Mouse (Mus musculus) limb, embryonic 10.5 days (tissue): ENCODE data around the gene Anapc16. TPM values are rescaled to one million over a fixed set of nuclear protein-coding genes. Genes with fewer than 3 reads are reported as not detected.
A peak's percentile ranks its signal among the peaks of the same experiment; 100 is the strongest.

Experiments used
- DNase-seq: peaks from one replicate; pipeline ENCODE4 v3.0.0-alpha.2; 2017; ENCODE audit warnings: low spot score
- H3K27ac ChIP-seq: fragments of 300-500 bp; sonication (generic); 2 replicates; pipeline ENCODE4 v1.5.1; 2016; ENCODE audit warnings: mild to moderate bottlenecking
- H3K27me3 ChIP-seq: fragments of 300-500 bp; sonication (generic); 2 replicates; pipeline ENCODE4 v1.6.1; 2016; ENCODE audit warnings: low read depth, mild to moderate bottlenecking; ENCODE audit not compliant: poor library complexity, severe bottlenecking
- H3K36me3 ChIP-seq: fragments of 300-500 bp; sonication (generic); 2 replicates; pipeline ENCODE4 v1.6.1; 2016; ENCODE audit warnings: mild to moderate bottlenecking, moderate library complexity
- H3K4me1 ChIP-seq: fragments of 300-500 bp; sonication (generic); 2 replicates; pipeline ENCODE4 v1.6.1; 2016
- H3K4me3 ChIP-seq: fragments of 300-500 bp; sonication (generic); 2 replicates; pipeline ENCODE4 v1.5.1; 2016; ENCODE audit warnings: mild to moderate bottlenecking, moderate library complexity
- H3K9me3 ChIP-seq: fragments of 300-500 bp; sonication (generic); replicated peaks from 2 replicates; pipeline ENCODE4 v1.6.1; 2016; ENCODE audit warnings: mild to moderate bottlenecking
- WGBS: fragments of 180-500 bp; shearing (Covaris S2); methylation state at CpG from one replicate; pipeline ENCODE4 v1.1.7; 2016; 5-methylcytosine and 5-hydroxymethylcytosine counted together
- polyA plus RNA-seq: library from polyadenylated mRNA; unstranded; fragments of >200 nt; fragmentation: Nextera tagmentation; extraction: Ambion mirVana; gene quantifications from 2 replicates; pipeline ENCODE4 v1.2.1, GENCODE M21; 2016

Gene Anapc16
- polyA plus RNA-seq, 1 experiment from 2014 or later: 111 TPM

- WGBS: 92% methylated on average over 5 of the region's 5 CpGs
- Histone ChIP-seq H3K4me3 (no peak overlapping the region), H3K9me3 (no peaks in the 10 kb centered on the region), H3K27me3 (no peaks in the 10 kb centered on the region), H3K36me3 (no peaks in the 10 kb centered on the region), H3K27ac (peak overlapping the region; percentile 5; the same call in 1 of the 2 replicates), H3K4me1 (peaks cover 55% of the 10 kb centered on the region)
- DNase-seq: no peak
Observed at GRCm38 (mm10) chr10:59977715-59978343, 25.1 kb downstream of the Anapc16 start.

DNA sequence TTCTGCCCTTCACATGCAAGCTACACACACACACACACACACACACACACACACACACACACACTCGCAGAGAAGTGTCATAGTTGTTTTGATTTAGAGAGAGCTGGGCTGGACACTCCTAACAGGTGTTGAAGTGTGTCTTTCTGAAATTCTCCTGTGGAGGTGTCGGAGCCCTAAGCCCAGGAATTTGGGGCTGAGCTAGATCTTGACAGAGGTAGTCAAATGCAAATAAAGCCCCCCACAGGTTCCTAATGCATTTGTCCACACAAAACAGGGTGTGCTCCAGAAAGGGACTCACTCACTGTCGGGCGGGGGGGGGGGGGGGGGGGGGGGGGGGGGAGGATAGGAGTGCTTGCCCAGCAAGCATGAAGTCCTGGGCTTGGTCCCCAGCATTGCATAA lies 25.8 kb downstream of the Anapc16 start:
- Histone ChIP-seq H3K36me3 (no peaks in the 10 kb centered on the region), H3K9me3 (no peaks in the 10 kb centered on the region), H3K4me1 (peaks cover 55% of the 10 kb centered on the region), H3K27ac (no peak overlapping the region), H3K27me3 (no peaks in the 10 kb centered on the region), H3K4me3 (no peak overlapping the region)
- WGBS: 67% methylated on average over 2 of the region's 4 CpGs
- DNase-seq: no peak

DNA sequence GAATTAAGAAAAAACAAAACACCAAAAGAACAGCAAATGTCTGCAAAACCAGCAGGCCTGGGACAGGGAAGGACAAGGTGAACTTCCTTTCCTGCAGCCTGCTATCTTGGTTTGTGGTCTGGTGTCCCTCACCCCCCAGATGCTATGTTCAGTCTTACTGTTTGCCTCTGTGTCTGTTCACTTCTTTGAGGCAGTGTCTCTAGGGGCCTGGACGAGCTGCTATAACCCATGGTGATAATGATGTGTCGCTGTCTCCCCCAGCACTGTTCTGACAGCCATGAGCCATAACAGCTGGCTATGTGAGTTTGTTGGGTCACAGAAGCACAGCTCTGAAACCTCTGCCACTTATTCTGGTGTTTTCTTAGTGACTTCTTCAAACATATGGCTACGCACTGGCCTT lies 28.1 kb downstream of the Anapc16 start:
- H3K27me3 ChIP-seq: no peaks in the 10 kb centered on the region
- H3K27ac ChIP-seq: peak overlapping the region; percentile 89
- peaks cover 62% of the 10 kb centered on the region for H3K4me1 ChIP-seq
- DNase-seq: no peak
- no peaks in the 10 kb centered on the region for H3K36me3 ChIP-seq
- no peaks in the 10 kb centered on the region for H3K9me3 ChIP-seq
- 51% methylated on average over 3 of the region's 3 CpGs for WGBS
- H3K4me3 ChIP-seq: peak overlapping the region; percentile 25; the same call in 1 of the 2 replicates

DNA sequence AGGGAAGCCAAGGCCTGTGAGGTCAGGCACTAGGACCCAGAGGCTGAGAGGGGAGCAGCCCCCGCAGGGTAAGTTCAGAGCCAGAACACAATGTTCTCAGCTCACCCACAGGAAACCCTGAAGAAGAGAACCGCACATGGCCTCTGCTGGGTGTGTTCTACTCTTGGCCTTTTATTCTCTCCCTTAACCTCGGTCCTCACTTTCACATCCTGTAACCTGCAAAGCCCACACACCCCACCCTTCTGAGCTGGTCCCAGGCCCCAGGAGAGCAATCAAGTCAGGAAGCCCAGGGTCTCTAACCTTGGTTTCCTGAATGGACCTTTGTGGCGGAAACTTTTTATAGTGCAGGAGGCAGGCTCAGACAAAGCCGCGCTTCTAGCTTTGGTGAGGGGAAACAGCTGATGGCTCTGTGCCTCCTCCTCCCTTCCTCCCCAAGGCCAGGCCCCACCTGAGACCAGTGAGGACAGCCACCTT lies 28.7 kb downstream of the Anapc16 start:
- Histone ChIP-seq H3K9me3 (no peaks in the 10 kb centered on the region), H3K27me3 (no peaks in the 10 kb centered on the region), H3K27ac (peak overlapping the region; percentile 89), H3K36me3 (no peaks in the 10 kb centered on the region), H3K4me3 (peak overlapping the region; percentile 25), H3K4me1 (peaks cover 63% of the 10 kb centered on the region)
- WGBS: 8% methylated on average over 6 of the region's 6 CpGs
- peak; percentile 68 for DNase-seq

DNA sequence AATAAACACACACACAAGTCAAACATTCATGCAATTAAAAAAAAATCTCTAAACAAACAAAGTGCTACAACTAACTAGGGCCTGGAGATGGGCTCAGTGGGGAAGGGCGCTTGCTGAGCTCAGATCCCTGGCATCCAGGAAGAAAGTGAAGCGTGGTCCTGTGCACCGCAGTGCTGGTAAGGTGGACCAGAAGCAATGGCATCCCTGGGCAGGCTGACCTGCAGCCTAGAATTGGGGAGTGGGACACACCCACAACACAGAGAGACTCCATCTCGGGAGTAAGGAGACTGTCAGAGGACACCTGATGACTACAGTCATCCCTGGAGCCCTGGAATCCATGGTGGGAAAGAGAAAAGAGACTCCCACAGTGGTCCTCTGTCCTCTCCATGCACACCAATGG lies 29.5 kb downstream of the Anapc16 start:
- Histone ChIP-seq H3K27me3 (no peaks in the 10 kb centered on the region), H3K4me3 (no peak overlapping the region), H3K9me3 (no peaks in the 10 kb centered on the region), H3K27ac (peak overlapping the region; percentile 89), H3K36me3 (no peaks in the 10 kb centered on the region), H3K4me1 (peaks cover 55% of the 10 kb centered on the region)
- 84% methylated on average over 4 of the region's 4 CpGs for WGBS
- DNase-seq: no peak

DNA sequence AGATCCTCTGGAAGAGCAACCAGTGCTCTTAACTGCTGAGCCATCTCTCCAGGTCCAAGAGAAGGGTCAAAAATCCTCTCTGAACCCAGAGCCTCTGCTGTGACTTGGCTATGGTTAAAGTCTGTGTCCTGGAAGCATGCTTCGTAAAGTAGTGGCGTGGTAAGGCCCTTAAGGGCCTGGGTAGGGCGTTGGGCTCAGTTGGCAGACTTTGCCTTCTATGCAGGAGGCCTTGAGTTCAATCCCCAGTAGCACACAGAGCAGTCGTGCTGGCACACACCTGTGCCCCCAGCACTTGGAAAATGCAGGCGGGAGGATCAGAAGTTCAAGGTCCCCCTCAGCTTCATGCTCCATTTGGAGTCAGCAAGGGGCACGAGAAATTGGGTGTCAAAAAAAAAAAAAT lies 29.9 kb downstream of the Anapc16 start:
- 83% methylated on average over 6 of the region's 6 CpGs for WGBS
- H3K36me3 ChIP-seq: no peaks in the 10 kb centered on the region
- peaks cover 51% of the 10 kb centered on the region for H3K4me1 ChIP-seq
- no peaks in the 10 kb centered on the region for H3K9me3 ChIP-seq
- H3K27me3 ChIP-seq: no peaks in the 10 kb centered on the region
- peak overlapping the region; percentile 89; the same call in 1 of the 2 replicates for H3K27ac ChIP-seq
- DNase-seq: no peak
- no peak overlapping the region for H3K4me3 ChIP-seq

DNA sequence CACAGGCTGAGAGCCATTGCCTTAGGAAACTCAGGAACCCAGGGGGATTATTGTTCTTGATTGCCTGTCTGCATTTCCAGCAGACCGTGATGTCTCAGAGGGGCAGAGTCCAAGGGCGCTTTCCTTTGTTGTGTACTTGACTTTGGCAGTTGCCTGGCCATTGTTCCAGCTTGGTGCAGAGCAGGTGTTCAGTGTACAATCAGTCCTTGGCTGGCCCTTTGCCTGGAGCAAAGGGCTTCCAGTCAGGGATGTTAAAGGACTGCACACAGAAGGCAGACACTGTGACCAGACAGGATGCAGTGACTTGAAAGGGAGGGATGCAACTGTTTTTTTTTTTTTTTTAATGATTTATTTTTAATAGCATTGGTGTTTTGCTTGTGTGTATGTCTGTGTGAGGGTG lies 30.4 kb downstream of the Anapc16 start:
- Histone ChIP-seq H3K4me3 (no peak overlapping the region), H3K36me3 (no peaks in the 10 kb centered on the region), H3K27me3 (no peaks in the 10 kb centered on the region), H3K9me3 (no peaks in the 10 kb centered on the region), H3K4me1 (peaks cover 51% of the 10 kb centered on the region), H3K27ac (peak overlapping the region; percentile 23; the same call in 1 of the 2 replicates)
- 82% methylated on average over 2 of the region's 2 CpGs for WGBS
- DNase-seq: no peak

- DNase-seq: no peak
- peaks cover 51% of the 10 kb centered on the region for H3K4me1 ChIP-seq
- no peaks in the 10 kb centered on the region for H3K9me3 ChIP-seq
- H3K36me3 ChIP-seq: no peaks in the 10 kb centered on the region
- H3K27ac ChIP-seq: peak overlapping the region; percentile 46; the same call in 1 of the 2 replicates
- no peak overlapping the region for H3K4me3 ChIP-seq
- 89% methylated on average over 8 of the region's 8 CpGs for WGBS
- no peaks in the 10 kb centered on the region for H3K27me3 ChIP-seq
Observed at GRCm38 (mm10) chr10:59971813-59972212, 31.1 kb downstream of the Anapc16 start.

- Histone ChIP-seq H3K4me3 (peak overlapping the region; percentile 61), H3K4me1 (peaks cover 56% of the 10 kb centered on the region), H3K36me3 (no peaks in the 10 kb centered on the region), H3K9me3 (no peaks in the 10 kb centered on the region), H3K27me3 (no peaks in the 10 kb centered on the region), H3K27ac (peak overlapping the region; percentile 95)
- WGBS: 21% methylated on average over 6 of the region's 6 CpGs
- peak; percentile 48 for DNase-seq
Observed at GRCm38 (mm10) chr10:59970450-59971062, 32.4 kb downstream of the Anapc16 start.

DNA sequence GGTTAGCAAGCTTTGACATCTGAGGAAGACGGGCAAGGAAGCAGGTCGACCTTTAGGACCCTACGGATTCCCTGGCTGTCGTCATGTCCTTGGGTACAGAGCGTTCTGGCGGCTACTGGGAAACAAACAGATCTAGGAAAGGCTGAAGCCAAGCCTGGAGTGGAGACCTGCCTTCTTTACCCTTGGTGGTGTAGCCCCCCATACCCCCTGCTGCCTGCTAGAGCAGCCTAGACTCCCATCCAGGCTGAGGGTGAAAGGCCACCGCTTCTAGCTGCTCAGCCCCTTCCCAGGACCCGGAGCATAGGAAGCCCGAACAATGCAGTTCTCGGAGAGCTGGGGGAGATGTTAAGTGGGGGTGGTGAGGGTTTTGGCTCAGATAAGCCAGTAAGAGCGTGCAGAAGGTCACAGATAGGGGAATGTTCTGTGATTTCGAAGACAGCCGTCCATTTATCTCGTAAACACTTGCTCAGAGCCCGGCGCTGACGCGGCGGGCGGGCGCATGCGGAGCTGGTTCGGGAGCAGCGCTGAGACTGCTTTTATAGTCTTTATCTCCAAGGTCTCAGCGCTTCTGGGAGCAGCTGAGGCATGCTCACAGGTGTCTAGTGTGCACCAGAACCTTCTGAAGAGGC lies 33.0 kb downstream of the Anapc16 start:
- no peaks in the 10 kb centered on the region for H3K9me3 ChIP-seq
- no peaks in the 10 kb centered on the region for H3K27me3 ChIP-seq
- under 1% methylated on average over 25 of the region's 25 CpGs for WGBS
- DNase-seq: peak; percentile 73
- H3K4me1 ChIP-seq: peaks cover 58% of the 10 kb centered on the region
- H3K27ac ChIP-seq: peak overlapping the region; percentile 95
- no peaks in the 10 kb centered on the region for H3K36me3 ChIP-seq
- peak overlapping the region; percentile 61 for H3K4me3 ChIP-seq

GRCm38 (mm10) chr10:59967309-59967942 lies 35.5 kb downstream of the Anapc16 start:
- no peaks in the 10 kb centered on the region for H3K9me3 ChIP-seq
- H3K4me3 ChIP-seq: no peak overlapping the region
- no peak for DNase-seq
- no peaks in the 10 kb centered on the region for H3K36me3 ChIP-seq
- H3K27ac ChIP-seq: peak overlapping the region; percentile 31; the same call in 1 of the 2 replicates
- H3K27me3 ChIP-seq: no peaks in the 10 kb centered on the region
- peaks cover 54% of the 10 kb centered on the region for H3K4me1 ChIP-seq
- whole genome bisulfite sequencing: 92% methylated on average over 6 of the region's 6 CpGs

DNA sequence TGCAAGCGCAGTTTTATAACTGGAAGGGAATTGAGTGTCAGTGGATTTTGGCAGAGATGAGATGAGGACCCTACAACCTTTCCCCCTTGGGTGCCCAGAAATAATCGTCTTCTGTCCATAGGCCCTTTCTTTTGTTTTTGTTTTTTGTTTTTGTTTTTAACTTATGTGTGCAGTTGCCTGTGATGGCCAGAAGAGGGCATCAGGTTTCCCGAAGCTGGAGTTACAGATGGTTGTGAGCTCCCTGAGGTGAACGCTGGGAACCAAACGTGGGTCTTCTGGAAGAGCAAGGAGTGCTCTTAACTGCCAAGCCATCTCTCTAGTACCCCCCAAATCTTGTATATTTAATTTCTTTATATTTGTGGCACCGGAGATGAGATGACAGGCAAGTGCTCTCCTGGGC lies 36.2 kb downstream of the Anapc16 start:
- Histone ChIP-seq H3K36me3 (no peaks in the 10 kb centered on the region), H3K9me3 (no peaks in the 10 kb centered on the region), H3K4me1 (peaks cover 54% of the 10 kb centered on the region), H3K27me3 (no peaks in the 10 kb centered on the region), H3K4me3 (no peak overlapping the region), H3K27ac (peak overlapping the region; percentile 96)
- WGBS: 91% methylated on average over 6 of the region's 6 CpGs
- DNase-seq: no peak

DNA sequence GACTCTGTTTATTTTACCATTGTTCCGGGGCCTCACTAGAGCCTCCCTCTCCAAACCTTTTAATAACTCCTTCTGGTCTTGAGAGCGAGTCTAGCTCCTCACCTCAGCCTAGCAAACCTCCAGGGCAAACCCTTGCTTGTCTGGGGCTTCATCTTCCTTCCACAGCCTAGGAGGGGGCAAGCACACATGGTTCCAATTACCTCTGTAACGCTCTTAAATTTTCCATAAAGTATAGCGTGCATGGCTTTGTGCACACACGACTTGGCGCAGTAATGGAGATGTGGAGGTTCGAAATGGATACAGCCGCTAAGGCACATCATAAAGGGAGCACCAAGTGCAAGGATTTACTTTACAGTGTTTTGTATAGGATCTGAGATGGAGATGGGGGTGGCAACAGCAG lies 37.1 kb downstream of the Anapc16 start:
- Histone ChIP-seq H3K9me3 (no peaks in the 10 kb centered on the region), H3K4me3 (peak overlapping the region; percentile 40; the same call in 1 of the 2 replicates), H3K36me3 (no peaks in the 10 kb centered on the region), H3K27ac (peak overlapping the region; percentile 96), H3K4me1 (peaks cover 52% of the 10 kb centered on the region), H3K27me3 (no peaks in the 10 kb centered on the region)
- peak; percentile 71 for DNase-seq
- 38% methylated on average over 8 of the region's 8 CpGs for WGBS
